Mouse (Mus musculus) lung, postnatal 14 days (tissue): ENCODE results near the gene Ring1.
"Not testable (repeated sequence)": the region's sequence is repeated elsewhere in the genome, so short reads cannot be mapped to it uniquely, and the experiment has no call there.

Experiments
- DNase-seq: peaks from one replicate; pipeline ENCODE4 v3.0.0; 2021

The Ring1 gene

DNA sequence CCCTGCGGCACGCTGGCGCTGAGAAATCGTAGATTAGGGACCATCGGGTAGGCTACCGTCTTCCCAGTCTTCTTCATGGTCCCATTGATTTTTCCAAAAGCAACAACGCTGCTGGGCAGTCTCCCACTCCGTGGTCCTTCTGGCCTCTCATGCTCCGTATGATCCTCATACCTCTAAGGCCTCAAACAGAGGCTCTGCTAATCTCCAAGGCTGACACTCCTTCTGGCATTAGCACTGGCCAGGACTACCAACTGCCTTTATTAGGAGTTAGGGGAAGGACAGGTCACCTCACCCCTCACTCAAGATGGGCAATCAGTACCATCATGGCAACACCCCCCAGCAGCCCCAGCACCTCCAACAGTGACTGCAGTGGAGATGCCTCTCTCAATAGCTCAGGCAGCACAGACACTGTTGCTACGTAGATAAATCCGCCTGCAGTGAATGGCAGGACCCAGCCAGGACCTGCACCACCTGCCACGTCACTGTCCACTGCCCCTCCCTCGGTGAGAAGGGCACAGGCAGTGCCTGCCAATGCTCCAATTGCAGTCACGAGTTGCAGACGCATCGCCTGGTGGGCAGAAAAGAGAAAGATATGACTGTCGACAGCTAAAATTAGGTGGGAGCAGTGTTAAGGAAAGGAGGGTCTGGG is 4.1 kb upstream of the Ring1 start:
- DNase-seq, result no peak

DNA sequence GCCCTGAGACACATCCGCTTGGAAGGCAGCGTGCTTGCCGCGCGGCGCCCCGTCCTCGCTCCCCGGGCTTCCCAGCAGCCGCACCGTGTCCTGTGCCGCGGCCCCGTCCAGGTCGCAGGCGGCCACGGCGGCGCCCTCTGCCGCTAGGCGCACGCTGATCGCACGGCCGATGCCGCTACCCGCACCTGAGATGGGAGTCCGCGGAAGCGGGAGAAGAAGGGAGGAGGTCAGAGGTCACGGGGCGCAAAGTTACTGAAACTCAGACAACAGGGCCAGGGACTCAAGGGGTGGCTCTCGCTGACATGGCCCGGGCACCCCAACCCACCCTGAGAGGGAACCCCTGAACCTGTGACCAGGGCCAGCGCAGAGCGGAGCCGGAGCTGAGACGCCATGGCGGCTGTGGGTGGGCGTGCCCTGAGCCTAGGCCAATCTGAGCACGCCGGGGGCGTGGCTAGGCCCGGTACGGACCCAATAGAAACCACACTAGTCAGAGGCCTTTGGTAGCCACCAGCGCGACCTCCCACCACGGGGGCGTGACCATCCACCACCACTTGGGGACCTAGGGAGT is 3.3 kb upstream of the Ring1 start, which contains the start of gene H2-Ke6:
Gene H2-Ke6 (minus strand): TSS at position 405 of the 568 bp plus-strand sequence.
- peak; percentile 91 for DNase-seq

DNA sequence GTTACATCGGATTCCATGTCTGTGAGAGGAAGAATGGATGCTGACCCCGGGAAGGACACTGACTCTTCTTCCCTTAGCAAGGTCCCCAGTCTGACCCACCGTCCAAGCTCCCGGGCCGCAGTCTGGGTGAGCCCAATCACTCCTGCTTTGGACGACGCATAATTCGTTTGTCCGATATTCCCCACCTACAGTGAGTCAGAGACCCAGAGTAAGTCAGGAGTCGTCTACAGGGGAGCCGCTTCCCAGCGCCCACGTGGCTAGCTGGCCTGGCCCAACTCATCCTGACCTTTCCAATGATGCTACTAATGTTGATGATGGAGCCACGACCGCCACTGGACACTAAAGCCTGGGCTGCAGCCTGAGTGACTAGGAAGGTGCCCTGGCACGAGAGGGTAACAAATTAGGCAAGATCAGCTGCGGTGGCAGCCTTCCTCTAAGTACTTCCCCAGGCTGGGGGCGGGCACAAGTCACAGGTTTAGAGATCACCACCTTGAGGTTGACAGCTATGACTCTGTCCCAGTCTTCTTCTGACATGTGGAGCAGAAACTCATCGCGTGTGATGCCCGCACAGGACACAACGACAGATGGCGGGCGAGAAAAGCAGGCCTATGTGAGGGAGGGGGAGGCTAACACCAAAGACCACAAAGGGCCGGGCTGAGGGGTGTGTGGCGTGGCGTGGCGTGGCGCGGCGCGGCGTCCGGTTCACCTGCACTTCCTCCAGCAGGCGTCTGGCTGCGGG is 2.6 kb upstream of the Ring1 start:
- DNase-seq, result no peak

DNA sequence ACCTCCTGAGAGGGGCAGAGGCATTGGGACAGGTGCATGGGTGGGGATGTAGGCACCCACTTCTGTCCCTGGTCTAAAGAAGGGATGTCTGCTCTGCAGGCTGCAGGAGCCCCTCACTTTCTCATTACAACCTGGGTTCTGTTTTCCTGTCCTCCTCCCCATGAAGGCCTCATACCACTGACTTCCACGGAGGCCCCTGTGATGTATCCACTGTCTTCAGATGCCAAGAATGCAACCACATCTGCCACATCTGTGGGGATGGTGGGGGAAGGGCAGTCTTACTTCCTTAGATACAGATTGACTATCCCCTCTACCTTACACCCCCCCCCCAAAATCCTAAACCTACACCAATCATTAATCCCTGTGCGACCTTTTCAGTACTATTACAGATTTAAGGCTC is 1.7 kb upstream of the Ring1 start:
- DNase-seq, result no peak

DNA sequence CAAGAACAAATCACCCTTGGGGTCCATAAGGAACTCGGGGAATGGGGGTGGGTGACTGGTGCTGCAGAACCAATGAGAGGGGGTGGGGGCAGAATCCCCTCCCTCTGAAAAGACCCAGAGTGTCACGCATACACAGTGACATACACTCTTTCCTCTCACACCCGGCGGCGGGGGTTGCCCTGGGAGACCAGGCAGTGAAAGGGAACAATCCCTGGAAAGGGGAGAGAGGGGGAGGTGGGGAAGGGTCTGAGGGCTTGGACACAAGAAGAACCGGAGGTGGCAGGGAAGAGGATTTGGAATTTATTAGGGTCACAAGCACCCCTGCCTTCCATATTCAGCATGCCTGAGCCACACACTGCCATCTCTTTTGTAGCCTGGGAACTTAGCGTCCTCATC is 1.3 kb upstream of the Ring1 start:
- DNase-seq, result no peak

DNA sequence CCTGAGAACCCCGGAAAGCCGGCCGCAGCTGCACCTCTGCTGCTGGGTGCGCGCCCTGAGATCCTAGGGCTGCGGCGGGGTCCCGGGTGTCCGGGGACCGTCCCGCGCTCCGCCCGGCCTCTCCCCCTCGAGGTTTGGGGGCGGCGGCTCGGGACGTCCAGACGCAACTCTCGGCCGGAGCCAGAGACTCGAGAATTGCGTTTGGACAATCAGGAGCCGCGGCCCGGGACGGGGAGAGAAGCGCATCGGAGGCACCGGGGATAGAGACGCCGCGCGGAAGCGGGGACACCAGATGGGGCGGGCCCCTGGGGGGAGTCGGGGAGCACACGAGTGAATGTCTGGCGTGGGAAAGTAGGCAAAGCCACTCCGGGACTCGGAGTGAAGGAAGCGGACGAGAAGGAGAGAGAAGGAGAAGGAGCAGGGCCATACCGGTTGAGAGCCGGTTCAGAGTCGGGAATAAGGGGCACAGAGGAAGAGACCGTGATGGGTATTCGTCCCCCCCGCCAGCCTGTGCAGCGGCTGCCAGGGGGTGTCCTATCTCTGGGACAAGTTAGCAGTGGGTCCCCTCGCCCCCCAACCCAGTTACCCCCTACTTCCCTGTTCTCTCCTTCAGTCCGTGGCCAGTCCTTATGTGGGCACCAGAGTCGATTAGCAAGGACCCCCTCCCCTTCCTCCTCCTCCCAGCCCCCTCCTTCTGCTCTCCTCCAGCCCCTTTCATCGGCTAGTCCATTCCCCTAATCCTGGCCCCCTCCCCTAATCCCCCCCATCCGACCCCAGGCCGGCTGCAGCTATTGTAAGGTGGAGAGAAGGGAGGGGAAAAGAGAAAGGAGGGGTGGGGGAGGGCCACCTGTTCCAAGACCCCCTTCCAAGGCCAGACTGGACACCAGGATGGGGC is 628 bp upstream of the Ring1 start:
- no peak for DNase-seq

DNA sequence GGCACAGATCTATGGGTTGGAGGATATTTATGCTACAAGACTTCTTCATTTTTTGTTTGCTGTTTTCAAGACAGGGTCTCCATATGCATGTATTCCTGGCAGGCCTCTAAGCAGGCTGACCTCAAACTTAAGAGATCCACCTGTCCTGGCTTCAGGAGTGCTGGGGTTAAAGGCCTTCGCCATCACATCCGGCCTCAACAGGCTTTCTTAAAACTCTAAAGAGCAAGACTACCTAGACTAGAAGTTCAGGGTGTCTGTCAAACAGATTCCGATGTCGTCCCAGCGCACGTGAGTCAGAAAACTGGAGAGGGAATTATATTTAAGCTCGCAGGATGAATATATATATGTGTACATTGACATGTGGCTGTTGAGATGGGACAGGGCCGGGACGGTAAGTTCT is 802 bp downstream of the Ring1 start:
- no peak for DNase-seq

DNA sequence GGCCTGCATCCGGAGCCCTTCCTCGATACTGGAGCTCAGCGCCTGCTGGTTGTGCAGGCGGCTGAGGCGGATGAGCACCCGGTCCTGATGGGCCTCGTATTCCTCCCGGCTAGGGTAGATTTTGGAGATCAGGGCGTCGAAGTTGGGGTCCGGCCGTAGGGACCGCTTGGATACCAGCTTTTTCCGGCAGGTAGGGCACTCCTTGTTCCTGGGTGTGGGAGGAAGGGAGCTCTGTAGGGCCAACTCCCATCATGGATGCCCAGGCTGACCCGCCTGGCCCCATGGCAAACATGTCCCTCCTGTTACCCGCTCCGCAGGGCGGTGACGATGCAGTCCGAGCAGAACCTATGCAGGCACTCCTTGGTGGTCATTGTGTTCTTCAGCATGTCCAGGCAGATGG is 1.5 kb downstream of the Ring1 start:
- DNase-seq, result no peak

DNA sequence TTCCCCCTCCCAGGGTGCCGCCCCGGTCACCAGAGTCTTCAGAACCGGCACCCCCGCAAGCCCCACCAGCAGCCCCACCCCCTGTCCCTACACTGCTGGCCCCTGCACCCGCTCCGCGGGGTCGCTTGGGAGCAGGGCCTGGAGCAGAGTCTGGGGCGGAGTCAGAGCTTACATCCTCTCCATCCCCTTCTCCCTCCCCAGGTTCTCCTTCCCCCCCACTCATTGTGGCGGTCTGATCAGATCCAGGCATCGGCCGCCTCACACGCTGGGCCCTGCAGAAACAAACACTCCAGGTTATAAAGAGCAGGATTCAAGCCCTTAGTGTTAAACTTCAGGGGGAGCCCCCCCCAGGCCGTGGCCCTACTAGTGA is 2.1 kb downstream of the Ring1 start:
- no peak for DNase-seq

DNA sequence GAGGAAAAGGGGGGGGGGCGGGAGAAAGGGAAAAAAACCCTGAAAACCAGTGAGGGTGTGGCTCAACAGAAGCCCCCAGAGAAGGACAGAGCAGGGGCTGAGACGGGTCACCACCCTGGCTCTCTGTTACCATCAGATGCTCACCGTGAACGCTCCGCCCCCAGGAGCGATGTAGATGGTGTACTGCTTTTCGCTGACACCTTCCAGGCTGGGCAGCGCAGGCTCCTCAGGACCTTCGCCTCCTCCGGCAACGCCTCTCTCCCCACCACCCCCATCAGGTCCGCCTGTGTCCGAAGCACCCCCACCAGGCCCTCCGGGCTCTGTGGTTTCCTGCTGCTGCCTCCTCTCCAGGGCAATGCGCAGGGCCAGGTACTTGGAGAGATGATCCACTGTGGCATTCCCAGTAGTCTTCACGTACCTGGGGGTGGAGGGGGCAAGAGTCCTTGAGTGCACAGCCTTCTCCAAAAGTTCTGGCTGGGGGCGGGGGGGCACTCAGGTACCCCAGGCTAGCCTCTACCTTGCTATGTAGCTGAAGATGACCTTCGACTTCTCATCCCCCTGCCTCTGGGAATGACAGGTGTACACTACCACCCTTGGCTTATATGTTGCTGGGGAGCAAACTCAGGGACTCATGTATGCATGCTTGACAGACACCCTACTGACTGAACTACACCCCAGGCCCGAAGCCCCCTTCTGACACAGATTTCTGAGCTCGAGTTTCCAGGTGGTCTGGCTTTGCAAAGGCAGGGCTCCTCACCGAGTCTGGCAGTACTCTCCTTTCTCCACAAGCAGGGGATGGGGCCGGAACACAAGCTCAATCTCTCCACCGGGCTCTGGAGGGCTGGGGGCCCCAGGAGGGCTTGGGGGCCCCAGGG is 2.7 kb downstream of the Ring1 start:
- DNase-seq, result no peak

DNA sequence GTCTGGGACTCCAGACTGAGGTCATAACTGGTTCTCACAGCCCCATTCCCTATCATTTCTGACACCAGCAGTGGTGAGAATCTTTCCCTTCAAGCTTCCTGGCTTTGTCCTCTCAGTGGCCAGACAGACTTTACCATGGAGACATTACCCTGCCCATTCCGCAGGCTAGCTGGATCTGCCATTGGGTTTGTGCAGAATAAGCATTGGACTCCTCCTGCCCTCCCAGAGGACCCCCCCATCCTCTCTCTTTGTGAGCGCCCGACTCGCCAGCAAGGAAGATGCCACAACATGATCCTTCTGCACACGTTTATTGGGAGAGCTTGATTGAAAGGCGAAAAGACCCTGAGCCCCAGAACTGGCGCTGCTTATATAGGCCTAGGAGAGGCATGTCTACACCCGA is 11.0 kb downstream of the Ring1 start:
- DNase-seq, result no peak

DNA sequence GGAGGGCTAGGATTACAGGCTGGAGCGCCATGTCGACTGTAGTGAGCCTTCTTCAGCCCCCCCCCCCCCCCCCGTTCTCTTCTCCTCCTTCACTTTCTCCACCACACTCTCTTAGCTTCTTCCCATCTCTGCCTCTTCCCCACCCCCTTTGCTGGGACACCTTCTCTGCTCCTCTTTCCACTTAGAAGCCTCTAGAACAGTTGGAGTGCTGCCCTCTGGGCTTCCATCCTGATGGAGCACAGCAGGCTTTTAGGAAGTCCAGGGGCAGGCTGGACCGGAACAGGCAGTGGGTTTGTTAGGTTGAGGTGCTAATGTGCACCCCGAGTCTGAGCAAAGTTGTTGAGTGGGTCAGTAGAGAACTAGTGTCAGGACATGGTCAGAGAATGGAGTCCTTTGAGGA is 14.3 kb downstream of the Ring1 start:
- no peak for DNase-seq

DNA sequence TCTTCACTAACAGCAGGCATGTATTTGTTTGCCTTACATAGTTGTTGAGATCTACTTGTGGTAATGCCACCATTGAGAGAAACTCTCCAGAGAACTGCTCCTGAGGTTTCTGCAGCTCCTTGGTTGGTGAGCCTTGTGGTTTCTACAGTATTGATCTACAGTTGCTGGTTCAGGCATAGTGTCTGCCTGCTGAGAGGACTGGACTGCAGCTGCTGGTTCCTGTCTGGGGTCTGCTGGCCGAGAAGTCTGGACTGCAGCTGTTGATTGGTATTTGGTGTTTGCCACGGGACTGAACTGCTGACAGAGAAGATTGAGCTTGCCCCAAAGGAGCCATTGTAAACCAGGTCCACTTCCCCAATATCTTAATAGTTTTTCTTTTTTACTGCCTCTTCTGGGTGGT is 17.9 kb downstream of the Ring1 start:
- DNase-seq, result no peak

DNA sequence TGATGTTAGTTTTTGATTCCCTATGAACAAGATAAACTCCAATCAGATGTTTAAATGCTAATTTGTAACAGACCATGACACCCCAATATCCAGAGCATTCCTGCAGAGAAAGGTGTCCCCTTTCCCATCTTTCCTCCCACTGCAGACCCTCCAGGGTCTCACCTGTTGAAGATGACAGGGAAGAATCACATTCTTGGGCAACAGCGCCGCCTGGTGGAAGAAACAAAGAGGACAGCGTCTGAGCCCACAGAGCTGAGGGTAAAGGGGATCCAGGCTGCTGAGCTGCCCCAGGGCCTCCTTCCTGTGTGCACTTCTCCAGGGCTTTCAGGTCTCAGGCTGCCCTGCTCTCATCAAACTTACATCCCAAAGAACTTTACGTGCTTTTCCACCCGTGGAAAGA is 21.1 kb downstream of the Ring1 start:
- DNase-seq, result peak; percentile 61

DNA sequence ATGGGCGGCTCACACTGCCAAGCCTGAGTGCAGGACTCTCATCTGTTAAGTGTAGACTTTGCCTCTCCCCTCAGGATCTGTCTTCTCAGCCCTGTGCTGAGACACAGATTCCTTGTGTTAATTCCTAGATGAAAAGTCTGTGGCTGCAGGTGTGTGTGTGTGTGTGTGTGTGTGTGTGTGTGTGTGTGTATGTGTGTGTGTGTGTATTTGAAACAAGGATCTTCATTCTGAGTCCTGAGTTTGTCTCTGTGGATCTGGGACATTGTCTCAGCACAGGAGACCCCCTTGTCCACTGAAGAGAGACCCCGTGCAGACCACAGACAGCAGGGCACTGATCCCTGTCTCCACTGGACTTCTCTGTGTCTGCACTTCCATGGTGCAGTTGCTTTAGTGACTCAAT is 23.7 kb downstream of the Ring1 start:
- DNase-seq, result not testable (repeated sequence)

DNA sequence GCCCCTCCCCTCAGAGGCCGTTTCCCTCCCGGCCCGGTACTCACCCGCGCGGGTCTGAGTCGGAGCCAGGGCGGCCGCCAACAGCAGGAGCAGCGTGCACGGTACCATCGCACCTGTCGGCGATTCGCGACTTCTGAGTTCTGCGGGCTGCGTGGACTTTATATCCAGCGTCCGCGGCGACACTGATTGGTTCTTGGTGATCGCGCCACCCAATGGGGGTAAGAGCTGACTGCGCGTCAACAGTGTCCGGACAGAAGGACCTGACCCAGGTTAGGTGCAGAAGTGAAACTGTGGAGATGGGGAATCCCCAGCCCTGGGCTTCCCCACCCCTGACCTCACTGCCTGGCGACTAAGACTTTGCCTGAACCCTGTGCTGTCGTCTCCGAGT is 24.3 kb downstream of the Ring1 start, which contains the start of gene H2-K1:
Gene H2-K1 (minus strand): TSS at position 198 of the 388 bp plus-strand sequence.
- peak; percentile 94 for DNase-seq

DNA sequence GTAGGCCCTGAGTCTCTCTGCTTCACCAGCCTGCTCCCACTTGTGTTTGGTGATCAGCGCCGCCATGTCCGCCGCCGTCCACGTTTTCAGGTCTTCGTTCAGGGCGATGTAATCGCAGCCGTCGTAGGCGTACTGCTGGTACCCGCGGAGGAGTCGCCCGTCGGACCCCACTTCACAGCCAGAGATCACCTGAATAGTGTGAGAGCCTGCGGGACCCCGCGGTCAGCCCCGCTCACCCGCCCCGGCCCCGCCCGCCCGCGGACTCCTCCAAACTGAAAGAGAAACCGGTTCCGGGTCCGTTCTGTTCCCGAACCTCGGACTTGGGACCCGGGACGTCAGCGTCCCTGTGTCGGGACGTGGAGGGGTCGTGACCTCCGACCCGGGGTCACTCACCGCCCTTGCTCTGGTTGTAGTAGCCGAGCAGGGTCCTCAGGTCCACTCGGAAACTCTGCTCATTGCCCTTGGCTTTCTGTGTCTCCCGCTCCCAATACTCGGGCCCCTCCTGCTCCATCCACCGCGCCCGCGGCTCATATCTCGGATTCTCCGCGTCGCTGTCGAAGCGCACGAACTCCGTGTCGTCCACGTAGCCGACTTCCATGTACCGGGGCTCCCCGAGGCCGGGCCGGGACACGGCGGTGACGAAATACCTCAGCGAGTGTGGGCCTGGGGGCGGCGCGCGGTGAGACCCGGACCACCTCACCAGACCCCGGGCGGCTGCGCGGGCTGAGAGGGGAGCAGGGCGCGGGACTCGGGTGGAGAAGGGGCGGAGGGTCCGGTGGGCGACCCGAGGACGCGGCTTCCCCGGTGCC is 24.9 kb downstream of the Ring1 start:
- peak; percentile 29 for DNase-seq

DNA sequence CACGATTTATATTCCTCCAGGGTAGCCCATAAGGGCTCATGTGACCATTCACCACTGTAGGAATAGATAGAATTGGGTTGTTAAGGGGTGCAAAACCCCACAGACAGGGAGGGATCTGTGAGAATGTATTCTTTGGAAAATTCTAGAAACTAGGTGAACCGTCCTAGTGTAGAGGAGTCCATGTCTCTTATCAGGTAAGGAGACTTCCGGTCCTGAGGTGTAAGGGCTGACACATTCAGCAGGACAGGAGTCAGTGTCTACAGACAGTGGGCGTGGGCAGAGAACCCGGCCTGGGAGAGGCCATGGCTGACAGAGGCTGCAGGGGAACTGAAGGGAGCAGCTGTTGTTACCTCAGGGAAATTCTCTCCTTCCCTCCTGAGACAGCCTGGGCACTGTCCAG is 25.8 kb downstream of the Ring1 start:
- not testable (repeated sequence) for DNase-seq

DNA sequence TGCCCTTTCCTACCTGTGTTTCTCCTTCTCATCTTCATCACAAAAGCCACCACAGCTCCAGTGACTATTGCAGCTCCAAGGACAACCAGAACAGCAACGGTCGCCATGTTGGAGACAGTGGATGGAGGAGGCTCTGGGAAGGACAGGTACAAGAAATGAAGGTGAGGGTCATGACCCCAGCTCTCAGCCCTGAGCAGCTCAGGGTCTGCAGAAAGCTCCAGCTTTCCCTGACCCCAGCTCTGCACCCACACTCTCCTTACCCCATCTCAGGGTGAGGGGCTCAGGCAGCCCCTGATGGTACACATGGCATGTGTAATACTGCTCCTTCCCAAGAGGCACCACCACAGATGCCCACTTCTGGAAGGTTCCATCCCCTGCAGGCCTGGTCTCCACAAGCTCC is 27.5 kb downstream of the Ring1 start:
- not testable (repeated sequence) for DNase-seq

DNA sequence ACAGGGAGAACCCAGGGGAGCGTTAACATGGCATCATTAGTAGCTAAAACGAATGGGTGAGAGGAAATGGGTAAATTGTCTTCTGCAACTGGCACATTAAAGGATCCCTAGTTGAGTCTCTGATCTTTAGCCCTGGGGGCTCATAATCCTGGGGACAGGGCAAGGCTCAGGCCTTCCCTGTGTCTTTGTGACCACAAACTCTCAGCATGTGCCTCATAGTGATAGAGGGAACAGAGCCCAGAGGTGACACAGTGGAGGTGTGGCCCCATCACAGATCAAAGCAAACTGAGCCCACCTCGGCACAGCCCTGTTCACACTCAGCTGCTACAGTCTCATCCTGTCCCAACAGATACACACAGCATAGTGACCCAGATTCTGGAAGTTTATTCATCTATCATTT is 28.8 kb downstream of the Ring1 start:
- no peak for DNase-seq

DNA sequence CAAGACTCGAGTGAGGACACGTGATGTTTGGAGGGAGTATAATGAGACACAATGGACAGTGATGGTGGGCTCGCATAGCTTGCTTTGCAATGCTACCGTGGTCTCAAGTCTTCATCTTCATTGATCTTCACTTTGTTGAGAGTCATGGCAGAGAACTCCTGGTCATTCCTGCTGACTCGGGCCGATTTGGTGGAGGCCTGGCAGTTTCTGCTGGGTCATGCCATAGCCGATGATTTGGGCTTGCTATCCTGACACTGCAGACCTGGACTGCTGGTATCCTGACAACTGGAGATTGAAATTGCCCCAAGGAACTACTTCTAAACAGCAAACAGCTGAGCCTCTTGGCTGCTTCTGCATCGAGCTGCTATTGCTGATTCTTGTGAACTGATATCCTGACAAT is 29.5 kb downstream of the Ring1 start:
- DNase-seq, result no peak
